Mouse (Mus musculus): ENCODE data around the gene Gemin4.
"Not testable (repeated sequence)": the region's sequence is repeated elsewhere in the genome, so short reads cannot be mapped to it uniquely, and the experiment has no call there.

Gemin4 gene

GRCm38 (mm10) chr11:76216681-76217389, 629 bp downstream of the Gemin4 start:
- peak in 1 of 2 experiments; percentile 7 for DNase-seq (ENCODE audit: low spot score in 2 of 2)

- DNase-seq (ENCODE audit: low spot score in 2 of 2) = no peak
These were observed 1.4 kb downstream of the Gemin4 start for GRCm38 (mm10) chr11:76216049-76216540.

- no peak for DNase-seq (ENCODE audit: low spot score in 2 of 2)
These were observed 2.5 kb downstream of the Gemin4 start for GRCm38 (mm10) chr11:76215011-76215410.

- no peak for DNase-seq (ENCODE audit: low spot score in 2 of 2)
These were observed 3.6 kb downstream of the Gemin4 start for GRCm38 (mm10) chr11:76213841-76214240.

GRCm38 (mm10) chr11:76211595-76211994, 5.9 kb downstream of the Gemin4 start:
- DNase-seq (ENCODE audit: low spot score in 2 of 2) = not testable (repeated sequence)

- no peak for DNase-seq (ENCODE audit: low spot score in 2 of 2)
These were observed 7.1 kb downstream of the Gemin4 start for GRCm38 (mm10) chr11:76210228-76210985.

- no peak for DNase-seq (ENCODE audit: low spot score in 2 of 2)
These were observed 10.7 kb downstream of the Gemin4 start for GRCm38 (mm10) chr11:76206793-76207192.

- peak; percentile 53 to 61 for DNase-seq (ENCODE audit: low spot score in 2 of 2)
These were observed 15.4 kb downstream of the Gemin4 start for GRCm38 (mm10) chr11:76201761-76202674.

GRCm38 (mm10) chr11:76196977-76197469, 20.4 kb downstream of the Gemin4 start:
- no peak for DNase-seq (ENCODE audit: low spot score in 2 of 2)

- no peak for DNase-seq (ENCODE audit: low spot score in 2 of 2)
These were observed 21.0 kb downstream of the Gemin4 start for GRCm38 (mm10) chr11:76196275-76196976.

- DNase-seq (ENCODE audit: low spot score in 2 of 2) = no peak
These were observed 30.6 kb downstream of the Gemin4 start for GRCm38 (mm10) chr11:76186908-76187307.

- DNase-seq (ENCODE audit: low spot score in 2 of 2) = no peak
These were observed 33.7 kb downstream of the Gemin4 start for GRCm38 (mm10) chr11:76183745-76184144.

- DNase-seq (ENCODE audit: low spot score in 2 of 2) = no peak
These were observed 37.3 kb downstream of the Gemin4 start for GRCm38 (mm10) chr11:76180146-76180540.

- peak; percentile 63 to 72 for DNase-seq (ENCODE audit: low spot score in 2 of 2)
These were observed 37.8 kb downstream of the Gemin4 start, which contains the start of the genes Vps53 and Fam57a for GRCm38 (mm10) chr11:76179495-76180145. Gene Vps53, minus strand, starts transcription at chr11:76179647. Gene Fam57a, plus strand, starts transcription at chr11:76179671.

- DNase-seq (ENCODE audit: low spot score in 2 of 2) = peak in 1 of 2 experiments; percentile 3
These were observed 38.6 kb downstream of the Gemin4 start for GRCm38 (mm10) chr11:76178726-76179494.

- DNase-seq (ENCODE audit: low spot score in 2 of 2) = no peak
These were observed 47.3 kb downstream of the Gemin4 start for GRCm38 (mm10) chr11:76170207-76170606.

- DNase-seq (ENCODE audit: low spot score in 2 of 2) = no peak
These were observed 48.5 kb downstream of the Gemin4 start for GRCm38 (mm10) chr11:76168976-76169375.

- peak; percentile 13 to 63 for DNase-seq (ENCODE audit: low spot score in 2 of 2)
These were observed 50.2 kb downstream of the Gemin4 start for GRCm38 (mm10) chr11:76167079-76167765.

- DNase-seq (ENCODE audit: low spot score in 2 of 2) = no peak
These were observed 50.8 kb downstream of the Gemin4 start for GRCm38 (mm10) chr11:76166657-76167056.

All from spleen, postnatal 14 days (tissue).